Mouse (Mus musculus) left cerebral cortex, adult 8-10 months (tissue): ENCODE measurements around the gene Gm9268. TPM values are rescaled to one million over a fixed set of nuclear protein-coding genes. Genes with fewer than 3 reads are reported as not detected.
"Not testable (repeated sequence)": the region's sequence is repeated elsewhere in the genome, so short reads cannot be mapped to it uniquely, and the experiment has no call there.

Experiments
- DNase-seq, 2 experiments: peaks; one replicate each; pipeline ENCODE4 v3.0.0; 2022; ENCODE audit warnings: low spot score in 2 of 2
- total RNA-seq, 4 experiments: library from RNA; stranded (reverse); gene quantifications; 2 replicates each; pipeline ENCODE4 v1.2.4; 2022

The Gm9268 gene
- total RNA-seq: not detected

- DNase-seq: not testable (repeated sequence)
These were observed at the start of gene Gm9268 for GRCm38 (mm10) chr7:43018465-43018864. Gene Gm9268, plus strand, starts transcription at chr7:43018765.

DNA sequence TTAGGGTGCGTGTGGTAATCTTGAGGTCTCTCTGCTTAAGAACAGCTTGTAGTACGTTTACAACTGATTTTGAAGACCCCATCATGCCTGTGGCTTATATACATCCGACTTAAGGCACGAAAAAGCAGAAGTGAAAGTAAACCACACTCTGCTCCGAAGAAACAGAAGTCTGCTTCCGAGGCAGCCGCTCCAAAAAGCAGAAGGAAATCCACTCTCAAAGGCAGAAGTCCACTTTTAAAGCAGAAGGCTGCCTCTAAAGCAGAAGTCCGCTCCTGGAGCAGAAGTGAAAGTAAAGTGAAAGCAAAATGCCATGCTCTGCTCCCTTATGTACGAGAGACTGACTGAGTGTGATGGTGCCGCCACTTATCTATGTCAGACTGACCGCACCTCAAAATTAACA, 38.5 kb upstream of the Gm9268 start:
- DNase-seq: no peak

DNA sequence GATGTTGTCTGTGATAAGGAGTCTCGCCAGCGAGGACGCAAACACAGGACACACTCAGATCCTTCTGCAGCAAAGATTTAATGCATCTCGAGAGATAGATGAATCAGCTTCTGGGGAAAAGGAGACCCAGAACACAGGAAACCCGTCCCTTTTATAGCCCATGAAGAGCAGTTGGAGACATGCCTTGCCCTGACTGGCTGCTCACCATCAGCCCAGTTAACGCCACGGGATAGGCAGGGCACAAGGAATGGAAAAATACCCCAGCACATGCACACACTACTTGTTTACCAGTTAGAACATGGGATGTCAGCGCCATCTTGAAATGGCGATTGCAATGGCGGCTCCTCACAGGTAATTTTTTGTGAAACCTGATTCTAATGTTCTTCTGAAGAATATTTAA, 37.8 kb upstream of the Gm9268 start:
- no peak for DNase-seq

DNA sequence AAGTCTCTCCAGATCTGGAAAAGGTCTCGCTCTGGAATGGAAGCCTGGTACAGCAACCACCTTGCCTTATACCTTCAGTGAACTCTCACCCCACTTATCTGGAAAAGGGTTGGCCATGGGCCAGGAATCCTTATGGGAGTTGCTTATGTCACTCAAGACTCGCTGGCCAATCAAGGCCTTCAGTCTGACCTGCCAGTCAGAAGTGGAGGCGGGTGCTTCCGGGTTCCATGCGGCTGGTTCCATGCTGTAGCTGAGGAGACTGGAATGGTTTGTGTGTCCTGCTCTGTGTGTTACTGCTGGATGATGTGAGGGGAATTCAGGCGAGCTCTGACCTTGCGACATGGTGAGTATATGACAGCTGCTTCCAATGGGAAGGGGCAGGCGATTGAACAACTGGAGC, 59.3 kb downstream of the Gm9268 start:
- no peak for DNase-seq

Other genes starting within 250 kb of the Gm9268 start
- not detected for gene Vmn2r62, start 225.2 kb upstream of the Gm9268 start, total RNA-seq
- under 1 TPM; 0.09 to 0.19 (median 0.15) TPM for gene Gm2381, start 151.5 kb upstream of the Gm9268 start, total RNA-seq
- gene Vmn2r63, start 84.9 kb upstream of the Gm9268 start, total RNA-seq: not detected
- gene Zfp936, start 95.5 kb downstream of the Gm9268 start, total RNA-seq: not detected